Mouse (Mus musculus) adrenal gland, adult (tissue): ENCODE data around the gene Csf3r.
"Not testable (repeated sequence)": the region's sequence is repeated elsewhere in the genome, so short reads cannot be mapped to it uniquely, and the experiment has no call there.

Experiments used
- DNase-seq, 2 experiments: peaks; one replicate each; pipeline ENCODE4 v3.0.0; 2022 to 2023; ENCODE audit warnings: low spot score in 1 of 2; ENCODE audit not compliant: inconsistent age in 2 of 2

Gene Csf3r

GRCm38 (mm10) chr4:126024303-126024900 lies at the start of gene Csf3r:
Gene Csf3r, plus strand, starts transcription at chr4:126024550.
- no peak for DNase-seq

GRCm38 (mm10) chr4:125977768-125978167 lies 46.6 kb upstream of the Csf3r start:
- no peak for DNase-seq

- DNase-seq, result no peak
Measured at GRCm38 (mm10) chr4:125983279-125983678, 41.1 kb upstream of the Csf3r start.

- not testable (repeated sequence) for DNase-seq
Measured at GRCm38 (mm10) chr4:125985703-125986102, 38.6 kb upstream of the Csf3r start.

- peak in 1 of 2 experiments; percentile 52 for DNase-seq
Measured at GRCm38 (mm10) chr4:125987071-125987470, 37.3 kb upstream of the Csf3r start.

- DNase-seq, result no peak
Measured at GRCm38 (mm10) chr4:125989061-125989460, 35.3 kb upstream of the Csf3r start.

GRCm38 (mm10) chr4:125990143-125990542 lies 34.2 kb upstream of the Csf3r start:
- peak; percentile 51 to 84 for DNase-seq

- DNase-seq, result no peak
Measured at GRCm38 (mm10) chr4:125992206-125992605, 32.1 kb upstream of the Csf3r start.

- DNase-seq, result peak; percentile 25 to 70
Measured at GRCm38 (mm10) chr4:125992906-125993305, 31.4 kb upstream of the Csf3r start.

GRCm38 (mm10) chr4:125996576-125996975 lies 27.8 kb upstream of the Csf3r start:
- peak in 1 of 2 experiments; percentile 41 for DNase-seq

- no peak for DNase-seq
Measured at GRCm38 (mm10) chr4:125997826-125998225, 26.5 kb upstream of the Csf3r start.

GRCm38 (mm10) chr4:126001311-126002199 lies 22.8 kb upstream of the Csf3r start:
- DNase-seq, result no peak

- DNase-seq, result peak in 1 of 2 experiments; percentile 34
Measured at GRCm38 (mm10) chr4:126017676-126018332, 6.5 kb upstream of the Csf3r start.

- DNase-seq, result no peak
Measured at GRCm38 (mm10) chr4:126018966-126019538, 5.3 kb upstream of the Csf3r start.

- DNase-seq, result no peak
Measured at GRCm38 (mm10) chr4:126025801-126026200, 1.5 kb downstream of the Csf3r start.

- DNase-seq, result no peak
Measured at GRCm38 (mm10) chr4:126027980-126028379, 3.6 kb downstream of the Csf3r start.

- DNase-seq, result no peak
Measured at GRCm38 (mm10) chr4:126029042-126029441, 4.7 kb downstream of the Csf3r start.

- no peak for DNase-seq
Measured at GRCm38 (mm10) chr4:126030705-126031104, 6.4 kb downstream of the Csf3r start.

- DNase-seq, result no peak
Measured at GRCm38 (mm10) chr4:126035413-126035812, 11.1 kb downstream of the Csf3r start.

GRCm38 (mm10) chr4:126046851-126047585 lies 22.7 kb downstream of the Csf3r start, which contains the start of gene Mrps15:
Gene Mrps15, plus strand, starts transcription at chr4:126046925.
- peak; percentile 89 to 95 for DNase-seq

GRCm38 (mm10) chr4:126051617-126052016 lies 27.3 kb downstream of the Csf3r start:
- no peak for DNase-seq
